In the genomic region with DNA sequence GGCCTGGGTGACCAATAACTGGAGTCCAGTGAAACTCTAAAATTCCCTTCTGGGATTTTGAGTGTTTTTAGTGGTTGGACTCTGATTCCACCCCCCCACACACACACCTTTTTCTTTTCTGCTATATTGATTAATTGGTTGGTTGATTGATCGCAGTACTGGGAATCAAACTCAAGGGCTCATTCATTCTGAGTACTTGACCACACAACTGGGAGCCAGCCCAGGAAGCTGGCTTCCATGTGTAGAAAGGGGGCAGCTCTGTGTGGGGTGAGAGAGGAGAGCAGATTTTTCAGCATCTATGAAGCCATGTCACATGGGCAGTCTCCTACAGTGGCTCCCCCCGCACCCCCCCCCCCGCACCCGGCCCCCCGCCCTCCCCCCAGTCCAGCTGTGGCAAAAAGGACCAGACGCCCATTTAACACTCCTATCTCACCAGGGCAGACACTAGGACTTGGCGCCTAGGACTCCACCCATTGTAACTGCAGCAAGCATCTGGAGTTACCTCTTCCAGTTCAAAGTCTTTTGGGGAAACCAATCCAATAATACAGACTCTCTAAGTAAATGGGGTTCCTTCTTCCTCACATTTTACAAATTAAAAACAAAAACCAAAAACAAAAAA, we compare ENCODE assay signal across 9 mouse cellular contexts. TPM values are rescaled to one million over a fixed set of nuclear protein-coding genes. Genes with fewer than 3 reads are reported as not detected.
DNase-seq lines count a peak whose midpoint lies in the region; ATAC-seq and TF ChIP-seq lines count a peak whose summit lies in the region.
"Had no signal": no experiment of that assay in that cellular context is flagged by ENCODE, and none has a peak within 500 bp of the region (broad histone marks: within the 10 kb centered on the region; RNA-seq: fewer than 3 reads in every experiment).

No protein-coding gene starts in this region.

- peaks cover 37% of the 10 kb centered on the region for H3K4me1 ChIP-seq in heart, embryonic 10.5 days
- peaks cover 9% of the 10 kb centered on the region for H3K4me1 ChIP-seq in midbrain, embryonic 11.5 days (ENCODE audit: control insufficient read depth, insufficient read depth, low read length)
- H3K4me1 ChIP-seq in midbrain, embryonic 14.5 days (ENCODE audit: control insufficient read depth, insufficient read depth, low read length) = peaks cover 13% of the 10 kb centered on the region
- H3K4me1 ChIP-seq in limb, embryonic 15.5 days = peaks cover 32% of the 10 kb centered on the region
- H3K4me1 ChIP-seq in stomach, embryonic 16.5 days (ENCODE audit: control insufficient read depth, insufficient read depth, low read length) = peaks cover 30% of the 10 kb centered on the region
- peaks cover 3% of the 10 kb centered on the region for H3K4me1 ChIP-seq in cerebellum, adult 2 months (ENCODE audit: control insufficient read depth, insufficient read depth, low read length)

- no peak for TF ChIP-seq POLR2A in cerebellum, adult 2 months (IDR thresholded peaks at IDR 0.05; ENCODE audit: borderline replicate concordance, insufficient read depth, low read length)

- no peaks in the 10 kb centered on the region for H3K9me3 ChIP-seq in heart, embryonic 10.5 days
- no peaks in the 10 kb centered on the region for H3K9me3 ChIP-seq in midbrain, embryonic 11.5 days (ENCODE audit: control insufficient read depth, low read length)
- H3K9me3 ChIP-seq in midbrain, embryonic 14.5 days (ENCODE audit: control insufficient read depth, low read length) = no peaks in the 10 kb centered on the region
- no peaks in the 10 kb centered on the region for H3K9me3 ChIP-seq in limb, embryonic 15.5 days
- H3K9me3 ChIP-seq in stomach, embryonic 16.5 days (replicated peaks; ENCODE audit: control insufficient read depth, low read length) = no peaks in the 10 kb centered on the region

- peak overlapping the region; percentile 57 for H3K4me3 ChIP-seq in heart, embryonic 10.5 days
- H3K4me3 ChIP-seq in midbrain, embryonic 11.5 days (ENCODE audit: low read depth, low read length) = no peak overlapping the region
- no peak overlapping the region for H3K4me3 ChIP-seq in midbrain, embryonic 14.5 days (replicated peaks; ENCODE audit: low read depth, low read length)
- no peak overlapping the region for H3K4me3 ChIP-seq in limb, embryonic 15.5 days
- H3K4me3 ChIP-seq in stomach, embryonic 16.5 days (replicated peaks; ENCODE audit: low read length) = no peak overlapping the region
- no peak overlapping the region for H3K4me3 ChIP-seq in cerebellum, adult 2 months (replicated peaks; ENCODE audit: insufficient read depth, low read depth, low read length)
- H3K4me3 ChIP-seq: myocyte had no signal

- no peak for TF ChIP-seq CTCF in cerebellum, adult 2 months (IDR thresholded peaks at IDR 0.05; ENCODE audit: borderline replicate concordance, insufficient read depth, low read depth, low read length)

- no peaks in the 10 kb centered on the region for H3K27me3 ChIP-seq in heart, embryonic 10.5 days (ENCODE audit: insufficient read depth, poor library complexity, severe bottlenecking)
- no peaks in the 10 kb centered on the region for H3K27me3 ChIP-seq in midbrain, embryonic 11.5 days (ENCODE audit: control insufficient read depth, insufficient read depth, low read length)
- H3K27me3 ChIP-seq in midbrain, embryonic 14.5 days (ENCODE audit: control insufficient read depth, insufficient read depth, low read length) = no peaks in the 10 kb centered on the region
- no peaks in the 10 kb centered on the region for H3K27me3 ChIP-seq in limb, embryonic 15.5 days
- no peaks in the 10 kb centered on the region for H3K27me3 ChIP-seq in stomach, embryonic 16.5 days (ENCODE audit: control insufficient read depth, insufficient read depth, low read length)
- no peaks in the 10 kb centered on the region for H3K27me3 ChIP-seq in cerebellum, adult 2 months (ENCODE audit: control insufficient read depth, insufficient read depth, low read length)

- H3K36me3 ChIP-seq in heart, embryonic 10.5 days = no peaks in the 10 kb centered on the region
- no peaks in the 10 kb centered on the region for H3K36me3 ChIP-seq in midbrain, embryonic 11.5 days (ENCODE audit: control insufficient read depth, insufficient read depth, low read length)
- no peaks in the 10 kb centered on the region for H3K36me3 ChIP-seq in midbrain, embryonic 14.5 days (ENCODE audit: control insufficient read depth, insufficient read depth, low read length)
- H3K36me3 ChIP-seq in limb, embryonic 15.5 days = no peaks in the 10 kb centered on the region
- H3K36me3 ChIP-seq in stomach, embryonic 16.5 days (ENCODE audit: control insufficient read depth, insufficient read depth, low read length) = no peaks in the 10 kb centered on the region

- no peak overlapping the region for H3K9ac ChIP-seq in midbrain, embryonic 11.5 days (ENCODE audit: low read length)
- no peak overlapping the region for H3K9ac ChIP-seq in midbrain, embryonic 14.5 days (replicated peaks; ENCODE audit: low read length)
- H3K9ac ChIP-seq in limb, embryonic 15.5 days = no peak overlapping the region
- no peak overlapping the region for H3K9ac ChIP-seq in stomach, embryonic 16.5 days (ENCODE audit: low read length)

- 12% methylated on average over 7 of the region's 7 CpGs for WGBS in heart, embryonic 10.5 days
- 61% methylated on average over 7 of the region's 7 CpGs for WGBS in midbrain, embryonic 11.5 days
- WGBS in midbrain, embryonic 14.5 days = 81% methylated on average over 5 of the region's 7 CpGs
- 19% methylated on average over 7 of the region's 7 CpGs for WGBS in limb, embryonic 15.5 days
- WGBS in stomach, embryonic 16.5 days = 52% methylated on average over 3 of the region's 7 CpGs
- 73% methylated on average over 7 of the region's 7 CpGs for WGBS in cerebellum, adult 2 months

- DNase-seq in heart, embryonic 10.5 days (ENCODE audit: low spot score) = peak; percentile 92
- no peak for DNase-seq in heart, adult 18-20 months
- no peak for DNase-seq in midbrain, embryonic 11.5 days (ENCODE audit: low spot score, missing footprints)
- no peak for DNase-seq in midbrain, embryonic 14.5 days
- DNase-seq in cerebellum, adult 11 months = no peak
- no peak for DNase-seq in cerebellum, adult 2 months

- 0 out of 2 replicates have a peak overlapping the region, but pooled peaks have one; percentile 46 for H3K4me2 ChIP-seq in midbrain, embryonic 11.5 days
- H3K4me2 ChIP-seq in midbrain, embryonic 14.5 days (ENCODE audit: low read length) = no peak overlapping the region
- peak overlapping the region; percentile 47; the same call in 1 of the 2 replicates for H3K4me2 ChIP-seq in limb, embryonic 15.5 days
- peak overlapping the region; percentile 63; the same call in 1 of the 2 replicates for H3K4me2 ChIP-seq in stomach, embryonic 16.5 days (ENCODE audit: low read depth, low read length)

- H3K27ac ChIP-seq in heart, embryonic 10.5 days = peak overlapping the region; percentile 87
- no peak overlapping the region for H3K27ac ChIP-seq in midbrain, embryonic 11.5 days (ENCODE audit: low read depth, low read length)
- no peak overlapping the region for H3K27ac ChIP-seq in midbrain, embryonic 14.5 days (replicated peaks; ENCODE audit: low read depth, low read length)
- H3K27ac ChIP-seq in limb, embryonic 15.5 days = peak overlapping the region; percentile 35
- peak overlapping the region; percentile 77; the same call in 1 of the 2 replicates for H3K27ac ChIP-seq in stomach, embryonic 16.5 days (ENCODE audit: low read length)
- no peak overlapping the region for H3K27ac ChIP-seq in cerebellum, adult 2 months (ENCODE audit: insufficient read depth, low read length)

- no peak for ATAC-seq in midbrain, embryonic 11.5 days (ENCODE audit: low FRiP score)
- no peak for ATAC-seq in midbrain, embryonic 14.5 days (ENCODE audit: low FRiP score, low TSS enrichment)
- no peak for ATAC-seq in limb, embryonic 15.5 days (ENCODE audit: insufficient number of reproducible peaks, low FRiP score, low TSS enrichment, low read depth)
- no peak for ATAC-seq in stomach, embryonic 16.5 days (ENCODE audit: insufficient read depth, low FRiP score)

RNA-seq across cellular contexts. Expression of a gene that starts 31.7 kb away (rescaled TPM):
- 3.6 and 5.9 TPM in 2 replicates for polyA plus RNA-seq in heart, embryonic 10.5 days (2016; fragmentation: Nextera tagmentation; extraction: Ambion mirVana)
- total RNA-seq in heart, adult 18-20 months (2021) = 10 to 100 TPM; 11.2 to 15.7 TPM
- 0.50 and 0.64 TPM in 2 replicates for polyA plus RNA-seq in midbrain, embryonic 11.5 days (2014; fragmentation: Nextera tagmentation; extraction: Ambion mirVana)
- polyA plus RNA-seq in midbrain, embryonic 14.5 days (2014; fragmentation: Nextera tagmentation; extraction: Ambion mirVana) = 7.1 and 11.4 TPM in 2 replicates
- polyA plus RNA-seq in limb, embryonic 15.5 days (2015; fragmentation: Nextera tagmentation; extraction: Ambion mirVana) = 1.4 and 1.5 TPM in 2 replicates
- 2.6 and 2.8 TPM in 2 replicates for polyA plus RNA-seq in stomach, embryonic 16.5 days (2015; fragmentation: Nextera tagmentation; extraction: Ambion mirVana)
- 20.1 and 24.2 TPM in 2 replicates for polyA plus RNA-seq in cerebellum, adult 2 months (2012; rRNA removed)

RNA-seq across cellular contexts. Expression of a gene that starts 34.6 kb away (rescaled TPM):
- polyA plus RNA-seq in heart, embryonic 10.5 days (2016; fragmentation: Nextera tagmentation; extraction: Ambion mirVana) = 27.6 and 33.2 TPM in 2 replicates
- total RNA-seq in heart, adult 18-20 months (2021) = 10 to 100 TPM; 35.1 to 40.5 TPM
- 18.0 and 19.3 TPM in 2 replicates for polyA plus RNA-seq in midbrain, embryonic 11.5 days (2014; fragmentation: Nextera tagmentation; extraction: Ambion mirVana)
- 31.8 and 37.8 TPM in 2 replicates for polyA plus RNA-seq in midbrain, embryonic 14.5 days (2014; fragmentation: Nextera tagmentation; extraction: Ambion mirVana)
- polyA plus RNA-seq in limb, embryonic 15.5 days (2015; fragmentation: Nextera tagmentation; extraction: Ambion mirVana) = 28.3 and 28.8 TPM in 2 replicates
- polyA plus RNA-seq in stomach, embryonic 16.5 days (2015; fragmentation: Nextera tagmentation; extraction: Ambion mirVana) = 25.1 and 25.5 TPM in 2 replicates
- polyA plus RNA-seq in cerebellum, adult 2 months (2012; rRNA removed) = 33.3 and 33.8 TPM in 2 replicates

RNA-seq across cellular contexts. Expression of a gene that starts 34.7 kb away (rescaled TPM):
- polyA plus RNA-seq in heart, embryonic 10.5 days (2016; fragmentation: Nextera tagmentation; extraction: Ambion mirVana) = 17.8 and 20.3 TPM in 2 replicates
- total RNA-seq in heart, adult 18-20 months (2021) = 10 to 100 TPM; 44.2 to 48.3 TPM
- 9.7 and 13.6 TPM in 2 replicates for polyA plus RNA-seq in midbrain, embryonic 11.5 days (2014; fragmentation: Nextera tagmentation; extraction: Ambion mirVana)
- 9.8 and 10.8 TPM in 2 replicates for polyA plus RNA-seq in midbrain, embryonic 14.5 days (2014; fragmentation: Nextera tagmentation; extraction: Ambion mirVana)
- 18.0 and 22.7 TPM in 2 replicates for polyA plus RNA-seq in limb, embryonic 15.5 days (2015; fragmentation: Nextera tagmentation; extraction: Ambion mirVana)
- 18.3 and 21.7 TPM in 2 replicates for polyA plus RNA-seq in stomach, embryonic 16.5 days (2015; fragmentation: Nextera tagmentation; extraction: Ambion mirVana)
- 11.9 and 12.9 TPM in 2 replicates for polyA plus RNA-seq in cerebellum, adult 2 months (2012; rRNA removed)

Comparison
In these comparisons a context has a peak if more than half of its experiments do, and no peak if none do; other contexts are left out.
1. H3K27ac ChIP-seq: peak in heart, embryonic 10.5 days (single experiment), limb, embryonic 15.5 days (single experiment) and stomach, embryonic 16.5 days (single experiment); none in midbrain, embryonic 11.5 days (single experiment), midbrain, embryonic 14.5 days (single experiment) and cerebellum, adult 2 months (single experiment).